Comparison of ENCODE assay signal across 13 mouse cellular contexts in genomic region chr2:30670836-30671586, GRCm38 (mm10).
DNase-seq lines count a peak whose midpoint lies in the region; ATAC-seq lines count a peak whose summit lies in the region.
"Had no signal": no experiment of that assay in that cellular context is flagged by ENCODE, and none has a peak within 500 bp of the region (broad histone marks: within the 10 kb centered on the region; RNA-seq: fewer than 3 reads in every experiment).

No protein-coding gene starts in this region.

- peaks cover 9% of the 10 kb centered on the region; the same call in 1 of the 2 replicates for H3K9me3 ChIP-seq in forebrain, embryonic 10.5 days
- H3K9me3 ChIP-seq in forebrain, embryonic 15.5 days, result no peaks in the 10 kb centered on the region
- no peaks in the 10 kb centered on the region for H3K9me3 ChIP-seq in hindbrain, embryonic 14.5 days (ENCODE audit: control insufficient read depth, low read length)
- H3K9me3 ChIP-seq in neural tube, embryonic 12.5 days, result no peaks in the 10 kb centered on the region
- H3K9me3 ChIP-seq: G1E; intestine, embryonic 15.5 days had no signal

- peaks cover 50% of the 10 kb centered on the region for H3K4me1 ChIP-seq in forebrain, embryonic 10.5 days
- H3K4me1 ChIP-seq in forebrain, embryonic 15.5 days, result peaks cover 37% of the 10 kb centered on the region
- peaks cover 29% of the 10 kb centered on the region for H3K4me1 ChIP-seq in hindbrain, embryonic 14.5 days (replicated peaks; ENCODE audit: control insufficient read depth, insufficient read depth, low read length)
- peaks cover 39% of the 10 kb centered on the region for H3K4me1 ChIP-seq in neural tube, embryonic 12.5 days

- H3K4me3 ChIP-seq in forebrain, embryonic 10.5 days, result no peak overlapping the region
- no peak overlapping the region for H3K4me3 ChIP-seq in forebrain, embryonic 15.5 days
- H3K4me3 ChIP-seq in hindbrain, embryonic 14.5 days (replicated peaks; ENCODE audit: low read length), result no peak overlapping the region
- no peak overlapping the region for H3K4me3 ChIP-seq in neural tube, embryonic 12.5 days
- H3K4me3 ChIP-seq: intestine, embryonic 15.5 days had no signal

- no peak for ATAC-seq in forebrain, embryonic 15.5 days (replicated peaks)
- ATAC-seq in hindbrain, embryonic 14.5 days (ENCODE audit: low FRiP score), result no peak
- ATAC-seq in neural tube, embryonic 12.5 days (ENCODE audit: low FRiP score, low read depth), result no peak
- ATAC-seq: intestine, embryonic 15.5 days had no signal

- H3K4me2 ChIP-seq in forebrain, embryonic 15.5 days (replicated peaks), result no peak overlapping the region
- no peak overlapping the region for H3K4me2 ChIP-seq in hindbrain, embryonic 14.5 days (replicated peaks)
- no peak overlapping the region for H3K4me2 ChIP-seq in neural tube, embryonic 12.5 days (replicated peaks)
- H3K4me2 ChIP-seq: intestine, embryonic 15.5 days; liver, embryonic 11.5 days had no signal

- intact Hi-C loops in left cerebral cortex, postnatal 36 days (cut with DNase I), result no loop called here

- H3K27me3 ChIP-seq in forebrain, embryonic 10.5 days (ENCODE audit: poor library complexity, severe bottlenecking), result peaks cover 16% of the 10 kb centered on the region
- H3K27me3 ChIP-seq in forebrain, embryonic 15.5 days, result no peaks in the 10 kb centered on the region
- no peaks in the 10 kb centered on the region for H3K27me3 ChIP-seq in hindbrain, embryonic 14.5 days (ENCODE audit: control insufficient read depth, insufficient read depth, low read length)
- 0 out of 2 replicates have a peak, but pooled peaks cover 5% of the 10 kb centered on the region for H3K27me3 ChIP-seq in neural tube, embryonic 12.5 days (replicated peaks)
- H3K27me3 ChIP-seq: intestine, embryonic 15.5 days had no signal

- DNase-seq in forebrain, embryonic 10.5 days (ENCODE audit: extremely low spot score, low spot score), result no peak
- peak; percentile 40 to 47 for DNase-seq in left cerebral cortex, postnatal 36 days (ENCODE audit: low spot score in 2 of 2)
- no peak for DNase-seq in left cerebral cortex, adult 18-20 months (ENCODE audit: low spot score in 2 of 2)
- DNase-seq in hindbrain, embryonic 14.5 days (ENCODE audit: low spot score), result no peak
- DNase-seq in cerebellum, postnatal 25 days, result no peak
- DNase-seq in lung, postnatal 36 days, result no peak
- DNase-seq: lung, postnatal 4 days had no signal

- WGBS in forebrain, embryonic 10.5 days, result 72% methylated on average over 5 of the region's 5 CpGs
- 70% methylated on average over 5 of the region's 5 CpGs for WGBS in forebrain, embryonic 15.5 days
- 69% methylated on average over 5 of the region's 5 CpGs for WGBS in hindbrain, embryonic 14.5 days
- 75% methylated on average over 5 of the region's 5 CpGs for WGBS in neural tube, embryonic 12.5 days

- peak overlapping the region; percentile 74 for H3K27ac ChIP-seq in forebrain, embryonic 10.5 days
- H3K27ac ChIP-seq in forebrain, embryonic 15.5 days (replicated peaks), result no peak overlapping the region; the same call in 1 of the 2 replicates
- peak overlapping the region; percentile 47 for H3K27ac ChIP-seq in hindbrain, embryonic 14.5 days
- 0 out of 2 replicates have a peak overlapping the region, but pooled peaks have one; percentile 37 for H3K27ac ChIP-seq in neural tube, embryonic 12.5 days
- H3K27ac ChIP-seq: intestine, embryonic 15.5 days; stomach, postnatal 0 days had no signal

- H3K36me3 ChIP-seq in forebrain, embryonic 10.5 days (replicated peaks), result no peaks in the 10 kb centered on the region
- H3K36me3 ChIP-seq in forebrain, embryonic 15.5 days, result no peaks in the 10 kb centered on the region
- no peaks in the 10 kb centered on the region for H3K36me3 ChIP-seq in hindbrain, embryonic 14.5 days (replicated peaks; ENCODE audit: control insufficient read depth, insufficient read depth)
- H3K36me3 ChIP-seq in neural tube, embryonic 12.5 days, result no peaks in the 10 kb centered on the region
- H3K36me3 ChIP-seq: G1E; intestine, embryonic 15.5 days had no signal

- H3K9ac ChIP-seq in forebrain, embryonic 15.5 days (replicated peaks), result no peak overlapping the region
- no peak overlapping the region; the same call in 1 of the 2 replicates for H3K9ac ChIP-seq in hindbrain, embryonic 14.5 days
- H3K9ac ChIP-seq in neural tube, embryonic 12.5 days, result 0 out of 2 replicates have a peak overlapping the region, but pooled peaks have one; percentile 1
- H3K9ac ChIP-seq: intestine, embryonic 15.5 days had no signal

Comparison
In these comparisons a context has a peak if more than half of its experiments do, and no peak if none do; other contexts are left out.
1. DNase-seq: peak in left cerebral cortex, postnatal 36 days (2 of 2); none in forebrain, embryonic 10.5 days (single experiment), left cerebral cortex, adult 18-20 months (0 of 2), hindbrain, embryonic 14.5 days (single experiment), cerebellum, postnatal 25 days (0 of 2) and lung, postnatal 36 days (single experiment).